In the genomic region with DNA sequence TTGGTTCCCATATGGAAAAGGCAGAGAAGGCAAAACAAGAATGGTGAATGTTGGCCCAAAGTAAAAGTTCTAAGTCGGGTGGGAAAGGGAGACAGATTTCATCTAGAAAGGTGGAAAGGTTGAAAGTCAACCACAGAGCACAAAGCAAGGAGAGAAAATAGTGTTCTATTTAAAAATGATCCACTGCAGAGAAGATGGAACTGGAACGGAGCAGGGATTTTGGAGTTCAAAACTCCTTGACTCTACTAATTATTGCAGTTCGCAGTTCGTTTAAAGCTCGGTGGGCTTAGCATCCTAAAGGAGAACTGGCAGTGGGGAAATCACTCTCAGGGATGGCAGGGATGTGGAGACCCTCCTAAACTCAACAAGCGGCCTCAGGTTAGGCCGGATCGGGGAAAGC, we compare ENCODE assay signal across 8 mouse cellular contexts. TPM values are rescaled to one million over a fixed set of nuclear protein-coding genes. Genes with fewer than 3 reads are reported as not detected.
DNase-seq lines count a peak whose midpoint lies in the region; ATAC-seq and TF ChIP-seq lines count a peak whose summit lies in the region.

No protein-coding gene starts in this region.

- ATAC-seq in cerebellum, adult (ENCODE audit: insufficient number of reproducible peaks, low FRiP score, low TSS enrichment) = no peak
- no peak for ATAC-seq in lung, postnatal 0 days
- no peak for ATAC-seq in liver, embryonic 12.5 days
- no peak for ATAC-seq in stomach, postnatal 0 days (ENCODE audit: low FRiP score, low TSS enrichment)

- H3K4me2 ChIP-seq in lung, postnatal 0 days (replicated peaks; ENCODE audit: low read depth, low read length) = peak overlapping the region; percentile 99
- H3K4me2 ChIP-seq in liver, embryonic 12.5 days = peak overlapping the region; percentile 77
- peak overlapping the region; percentile 98 for H3K4me2 ChIP-seq in stomach, postnatal 0 days (replicated peaks; ENCODE audit: low read depth)

- H3K36me3 ChIP-seq in lung, postnatal 0 days (ENCODE audit: insufficient read depth, low read length) = no peaks in the 10 kb centered on the region
- no peaks in the 10 kb centered on the region for H3K36me3 ChIP-seq in liver, embryonic 12.5 days
- no peaks in the 10 kb centered on the region for H3K36me3 ChIP-seq in stomach, postnatal 0 days (ENCODE audit: control insufficient read depth, insufficient read depth, low read length)

- no peak for TF ChIP-seq EP300 in lung, postnatal 0 days (IDR thresholded peaks at IDR 0.05)
- no peak for TF ChIP-seq EP300 in stomach, postnatal 0 days (optimal IDR thresholded peaks at IDR 0.05)

- no peak for TF ChIP-seq CTCF in cerebellum, adult 2 months (IDR thresholded peaks at IDR 0.05; ENCODE audit: borderline replicate concordance, insufficient read depth, low read depth, low read length)
- TF ChIP-seq CTCF in lung, postnatal 0 days (IDR thresholded peaks at IDR 0.05) = no peak
- no peak for TF ChIP-seq CTCF in stomach, postnatal 0 days (IDR thresholded peaks at IDR 0.05; ENCODE audit: low read depth)

- no peak overlapping the region for H3K27ac ChIP-seq in cerebellum, adult 2 months (ENCODE audit: insufficient read depth, low read length)
- no peak overlapping the region for H3K27ac ChIP-seq in lung, postnatal 0 days (ENCODE audit: low read length)
- H3K27ac ChIP-seq in liver, embryonic 12.5 days = no peak overlapping the region
- H3K27ac ChIP-seq in stomach, postnatal 0 days (replicated peaks) = no peak overlapping the region

- DNase-seq in cerebellum, adult 2 months = no peak
- DNase-seq in lung, postnatal 0 days (ENCODE audit: low spot score) = no peak
- no peak for DNase-seq in lung, adult 18-20 months
- no peak for DNase-seq in stomach, postnatal 0 days (ENCODE audit: low spot score)
- no peak for DNase-seq in right cerebral cortex, postnatal 25 days
- no peak for DNase-seq in layer of hippocampus, postnatal 36 days

- TF ChIP-seq POLR2A in cerebellum, adult 2 months (IDR thresholded peaks at IDR 0.05; ENCODE audit: borderline replicate concordance, insufficient read depth, low read length) = no peak

- 6% methylated on average over 8 of the region's 8 CpGs for WGBS in cerebellum, adult 2 months
- WGBS in lung, postnatal 0 days = 8% methylated on average over 8 of the region's 8 CpGs
- WGBS in liver, embryonic 12.5 days (ENCODE audit: insufficient replicate concordance) = 15% methylated on average over 8 of the region's 8 CpGs
- 16% methylated on average over 8 of the region's 8 CpGs for WGBS in stomach, postnatal 0 days

- peak overlapping the region; percentile 80 for H3K4me3 ChIP-seq in cerebellum, adult 2 months (replicated peaks; ENCODE audit: insufficient read depth, low read depth, low read length)
- peak overlapping the region; percentile 67 for H3K4me3 ChIP-seq in lung, postnatal 0 days (ENCODE audit: low read depth, low read length)
- peak overlapping the region; percentile 59 for H3K4me3 ChIP-seq in liver, embryonic 12.5 days
- H3K4me3 ChIP-seq in stomach, postnatal 0 days (ENCODE audit: low read depth, low read length) = peak overlapping the region; percentile 76

- H3K9me3 ChIP-seq in lung, postnatal 0 days (ENCODE audit: low read length) = no peaks in the 10 kb centered on the region
- H3K9me3 ChIP-seq in liver, embryonic 12.5 days (replicated peaks) = no peaks in the 10 kb centered on the region
- H3K9me3 ChIP-seq in stomach, postnatal 0 days (ENCODE audit: control insufficient read depth, low read length) = no peaks in the 10 kb centered on the region

- 0 out of 2 replicates have a peak, but pooled peaks cover 2% of the 10 kb centered on the region for H3K4me1 ChIP-seq in cerebellum, adult 2 months (ENCODE audit: control insufficient read depth, insufficient read depth, low read length)
- no peaks in the 10 kb centered on the region for H3K4me1 ChIP-seq in lung, postnatal 0 days (ENCODE audit: insufficient read depth, low read depth, low read length)
- peaks cover 18% of the 10 kb centered on the region; the same call in 1 of the 2 replicates for H3K4me1 ChIP-seq in liver, embryonic 12.5 days
- no peaks in the 10 kb centered on the region for H3K4me1 ChIP-seq in stomach, postnatal 0 days (replicated peaks; ENCODE audit: control insufficient read depth, insufficient read depth)

- peak overlapping the region; percentile 47; the same call in 1 of the 2 replicates for H3K9ac ChIP-seq in lung, postnatal 0 days (replicated peaks; ENCODE audit: low read depth)
- no peak overlapping the region for H3K9ac ChIP-seq in liver, embryonic 12.5 days
- peak overlapping the region; percentile 68 for H3K9ac ChIP-seq in stomach, postnatal 0 days (ENCODE audit: low read length)

- H3K27me3 ChIP-seq in cerebellum, adult 2 months (ENCODE audit: control insufficient read depth, insufficient read depth, low read length) = no peaks in the 10 kb centered on the region
- peaks cover 7% of the 10 kb centered on the region; the same call in 1 of the 2 replicates for H3K27me3 ChIP-seq in lung, postnatal 0 days (replicated peaks; ENCODE audit: insufficient read depth, low read length)
- peaks cover 44% of the 10 kb centered on the region for H3K27me3 ChIP-seq in liver, embryonic 12.5 days (replicated peaks)
- H3K27me3 ChIP-seq in stomach, postnatal 0 days (ENCODE audit: control insufficient read depth, insufficient read depth, low read length) = no peaks in the 10 kb centered on the region

RNA-seq across cellular contexts. Expression of a gene that starts 1.1 kb away (rescaled TPM):
- 18.2 and 19.9 TPM in 2 replicates for polyA plus RNA-seq in cerebellum, adult 2 months (2012; rRNA removed)
- 1.1 and 1.2 TPM in 2 replicates for polyA plus RNA-seq in lung, postnatal 0 days (2015; fragmentation: Nextera tagmentation; extraction: Ambion mirVana)
- 0.33 and 0.35 TPM in 2 replicates for polyA plus RNA-seq in liver, embryonic 12.5 days (2016; fragmentation: Nextera tagmentation; extraction: Ambion mirVana)
- polyA plus RNA-seq in stomach, postnatal 0 days (2015; fragmentation: Nextera tagmentation; extraction: Ambion mirVana) = 0.42 and 0.47 TPM in 2 replicates
- total RNA-seq in layer of hippocampus, postnatal 36 days (2021) = 10 to 100 TPM; 72.1 to 72.8 TPM
